24 mouse cellular contexts compared by ENCODE assay signal in genomic region chr1:69489026-69489425, GRCm38 (mm10).
DNase-seq lines count a peak whose midpoint lies in the region; ATAC-seq lines count a peak whose summit lies in the region.
"Had no signal": no experiment of that assay in that cellular context is flagged by ENCODE, and none has a peak within 500 bp of the region (broad histone marks: within the 10 kb centered on the region; RNA-seq: fewer than 3 reads in every experiment).

No protein-coding gene starts in this region.

- H3K9me3 ChIP-seq in embryonic facial prominence, embryonic 14.5 days (ENCODE audit: control insufficient read depth, low read length) = no peaks in the 10 kb centered on the region
- H3K9me3 ChIP-seq: forebrain, embryonic 12.5 days; heart, embryonic 15.5 days; limb, embryonic 13.5 days; lung, embryonic 15.5 days; midbrain, embryonic 12.5 days; neural tube, embryonic 12.5 days had no signal

- no peak overlapping the region; the same call in 1 of the 2 replicates for H3K27ac ChIP-seq in embryonic facial prominence, embryonic 14.5 days (replicated peaks; ENCODE audit: low read depth, low read length)
- H3K27ac ChIP-seq: forebrain, embryonic 12.5 days; heart, adult 2 months; heart, embryonic 15.5 days; left cerebral cortex, adult 2 months; limb, embryonic 13.5 days; liver, embryonic 14.5 days; lung, embryonic 15.5 days; midbrain, embryonic 12.5 days; neural tube, embryonic 12.5 days had no signal

- ATAC-seq in embryonic facial prominence, embryonic 14.5 days (ENCODE audit: low read depth) = no peak
- ATAC-seq: hindbrain, embryonic 16.5 days; intestine, postnatal 0 days had no signal

- DNase-seq in R1 (ENCODE audit: low read depth, low spot score) = peak; percentile 10
- peak; percentile 9 for DNase-seq in adipocyte (ENCODE audit: low spot score)
- peak; percentile 36 for DNase-seq in embryonic facial prominence, embryonic 14.5 days (ENCODE audit: low spot score)
- peak; percentile 21 to 23 for DNase-seq in kidney, postnatal 36 days
- no peak for DNase-seq in cerebellum, adult 8-10 months
- no peak for DNase-seq in heart, adult 8-10 months (ENCODE audit: low spot score)
- no peak for DNase-seq in ovary, postnatal 10 days (ENCODE audit: low spot score)
- DNase-seq: adrenal gland, adult 8-10 months; cerebellum, adult 9-11 months; heart, adult 2 months; heart, postnatal 4 days; lung, postnatal 4 days; right cerebral cortex, adult 18-20 months; thymus, postnatal 4 days had no signal

- H3K27me3 ChIP-seq in embryonic facial prominence, embryonic 14.5 days (replicated peaks; ENCODE audit: control insufficient read depth, insufficient read depth, low read length) = no peaks in the 10 kb centered on the region
- H3K27me3 ChIP-seq: forebrain, embryonic 12.5 days; heart, embryonic 15.5 days; limb, embryonic 13.5 days; lung, embryonic 15.5 days; midbrain, embryonic 12.5 days; neural tube, embryonic 12.5 days had no signal

- WGBS in embryonic facial prominence, embryonic 14.5 days = 19% methylated on average over 7 of the region's 7 CpGs

- no peak overlapping the region for H3K4me3 ChIP-seq in embryonic facial prominence, embryonic 14.5 days (ENCODE audit: low read depth, low read length)
- H3K4me3 ChIP-seq: forebrain, embryonic 12.5 days; heart, adult 2 months; heart, embryonic 15.5 days; left cerebral cortex, adult 2 months; limb, embryonic 13.5 days; lung, embryonic 15.5 days; midbrain, embryonic 12.5 days; neural tube, embryonic 12.5 days had no signal

- peaks cover 3% of the 10 kb centered on the region; the same call in 1 of the 2 replicates for H3K4me1 ChIP-seq in embryonic facial prominence, embryonic 14.5 days (ENCODE audit: control insufficient read depth, insufficient read depth, low read length)
- H3K4me1 ChIP-seq: forebrain, embryonic 12.5 days; heart, embryonic 15.5 days; limb, embryonic 13.5 days; lung, embryonic 15.5 days; midbrain, embryonic 12.5 days; neural tube, embryonic 12.5 days had no signal

- no peak overlapping the region for H3K9ac ChIP-seq in embryonic facial prominence, embryonic 14.5 days (ENCODE audit: low read depth, low read length)
- H3K9ac ChIP-seq: forebrain, embryonic 12.5 days; heart, embryonic 15.5 days; limb, embryonic 13.5 days; liver, embryonic 14.5 days; lung, embryonic 15.5 days; midbrain, embryonic 12.5 days; neural tube, embryonic 12.5 days had no signal

- no peak overlapping the region for H3K4me2 ChIP-seq in embryonic facial prominence, embryonic 14.5 days (ENCODE audit: low read depth, low read length)
- H3K4me2 ChIP-seq: forebrain, embryonic 12.5 days; heart, embryonic 15.5 days; limb, embryonic 13.5 days; lung, embryonic 15.5 days; midbrain, embryonic 12.5 days; neural tube, embryonic 12.5 days had no signal

- H3K36me3 ChIP-seq in embryonic facial prominence, embryonic 14.5 days (ENCODE audit: control insufficient read depth, insufficient read depth, low read length) = no peaks in the 10 kb centered on the region
- H3K36me3 ChIP-seq: forebrain, embryonic 12.5 days; heart, embryonic 15.5 days; limb, embryonic 13.5 days; lung, embryonic 15.5 days; midbrain, embryonic 12.5 days; neural tube, embryonic 12.5 days had no signal

Comparison
In these comparisons a context has a peak if more than half of its experiments do, and no peak if none do; other contexts are left out.
1. DNase-seq: peak in R1 (single experiment), adipocyte (single experiment), embryonic facial prominence, embryonic 14.5 days (single experiment) and kidney, postnatal 36 days (2 of 2); none in cerebellum, adult 8-10 months (single experiment), heart, adult 8-10 months (single experiment) and ovary, postnatal 10 days (single experiment).